Mouse (Mus musculus) liver, embryonic 14.5 days (tissue): Measurements from ENCODE around the gene Dock9.

ENCODE experiments used
- CTCF ChIP-seq: IDR thresholded peaks from 2 replicates; pipeline ENCODE4 v1.5.1; 2016; ENCODE audit warnings: antibody characterized with exemption, low read depth, control low read depth
- EP300 ChIP-seq: IDR thresholded peaks from 2 replicates; pipeline ENCODE4 v1.6.1; 2016; ENCODE audit warnings: antibody characterized with exemption, low read depth

DNA sequence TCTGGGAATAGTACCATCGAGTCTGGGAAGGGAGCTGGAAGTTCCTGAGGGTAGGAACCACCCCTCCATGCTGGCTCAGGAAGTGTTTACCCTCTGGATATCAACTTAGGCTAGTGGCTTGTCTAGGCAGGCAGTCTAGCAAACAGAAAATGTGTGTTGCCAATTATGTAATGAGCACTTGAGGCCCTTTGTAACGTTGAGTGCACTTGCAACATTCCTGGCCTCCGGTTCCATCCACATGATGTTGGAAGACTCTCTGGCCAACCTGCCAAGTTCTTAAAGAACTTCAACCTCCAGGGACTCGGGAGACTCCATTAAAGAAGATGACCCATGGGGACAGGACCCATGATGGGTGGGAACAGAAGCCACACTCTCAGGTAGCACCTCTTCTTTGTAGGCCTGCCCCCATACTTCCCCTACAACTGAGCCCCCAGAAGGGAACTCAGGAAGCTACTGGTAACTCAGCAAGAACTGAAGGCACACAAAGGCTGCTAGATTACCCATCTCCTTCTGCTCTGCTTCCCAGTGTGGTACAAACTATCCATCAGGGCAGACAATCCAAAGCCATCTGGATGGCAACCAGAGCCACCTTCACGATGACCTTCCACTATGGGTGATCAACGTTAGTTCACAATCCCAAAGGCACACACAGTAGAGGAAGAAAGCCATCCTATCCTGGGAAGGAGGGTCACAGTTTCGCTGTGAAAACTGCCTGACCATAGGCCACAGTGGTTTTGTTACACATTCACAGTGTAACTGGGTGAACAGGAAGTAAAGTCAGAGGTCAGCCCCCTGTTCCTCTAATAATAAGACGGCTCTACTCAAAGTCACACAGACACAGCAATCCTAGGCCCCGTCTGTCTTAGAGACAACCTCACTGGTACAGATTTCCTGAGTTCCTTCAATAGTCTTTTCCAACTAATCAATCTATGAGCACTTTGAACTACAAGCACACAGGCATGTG is 77.7 kb downstream of the Dock9 start:
- no peak for TF ChIP-seq CTCF
- TF ChIP-seq EP300, result no peak
